Mouse (Mus musculus): ENCODE data around the gene Sez6l2. TPM values are rescaled to one million over a fixed set of nuclear protein-coding genes. Genes with fewer than 3 reads are reported as not detected.
A peak's percentile ranks its signal among the peaks of the same experiment; 100 is the strongest.

Gene Sez6l2
- polyA plus RNA-seq, 2 experiments = 0.19 TPM; not detected in 1

DNA sequence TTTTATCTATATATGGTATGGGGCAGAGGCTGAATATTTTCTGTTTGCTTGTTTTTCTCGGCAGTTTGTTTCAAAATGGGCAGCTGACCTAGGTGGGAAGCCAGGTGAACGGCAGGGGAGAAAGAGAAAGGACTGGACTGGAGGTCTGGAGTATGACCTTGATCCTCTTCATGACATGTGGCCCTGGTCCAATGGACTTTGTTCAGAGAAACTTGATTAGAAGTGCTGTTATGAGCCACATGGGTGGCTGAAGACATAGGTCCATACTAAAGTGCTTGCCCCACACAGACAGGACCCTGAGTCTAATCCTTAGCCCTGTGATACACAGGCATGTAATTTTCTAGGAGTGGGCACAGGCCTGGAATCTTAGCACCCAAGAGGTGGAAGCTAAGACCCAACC lies 28.8 kb upstream of the Sez6l2 start:
- DNase-seq (ENCODE audit: low read depth in 3 of 3, low spot score in 3 of 3) = no peak
- no peak overlapping the region for H3K9ac ChIP-seq (replicated peaks)
- no peak overlapping the region for H3K27ac ChIP-seq
- no peaks in the 10 kb centered on the region for H3K36me3 ChIP-seq (replicated peaks; ENCODE audit: control insufficient read depth, insufficient read depth, low read depth)
- peaks cover 7 to 15% of the 10 kb centered on the region in 2 experiments for H3K4me1 ChIP-seq (replicated peaks; ENCODE audit: control insufficient read depth in 2 of 2, insufficient read depth in 2 of 2, low read length in 1 of 2)
- TF ChIP-seq CTCF (IDR thresholded peaks at IDR 0.05; ENCODE audit: low read depth) = no peak
- TF ChIP-seq EP300 (IDR thresholded peaks at IDR 0.05; ENCODE audit: low read depth) = no peak
- H3K4me3 ChIP-seq (ENCODE audit: insufficient read depth in 1 of 2, low read depth in 2 of 2, low read length in 2 of 2) = no peak overlapping the region
- no peaks in the 10 kb centered on the region for H3K9me3 ChIP-seq (ENCODE audit: control insufficient read depth, low read length)
- WGBS (ENCODE audit: insufficient replicate concordance) = 54% methylated on average over 2 of the region's 2 CpGs
- no peak overlapping the region for H3K4me2 ChIP-seq (ENCODE audit: low read depth)
- no peak for ATAC-seq (ENCODE audit: insufficient read depth)
- no peaks in the 10 kb centered on the region for H3K27me3 ChIP-seq (ENCODE audit: control insufficient read depth, insufficient read depth, low read length)

- Histone ChIP-seq H3K9ac (replicated peaks) (no peak within 1 kb of the TSS), H3K9me3 (ENCODE audit: control insufficient read depth, low read length) (no peaks in the 10 kb centered on the region), H3K4me2 (ENCODE audit: low read depth) (0 out of 2 replicates have a peak within 1 kb of the TSS, but pooled peaks have one; percentile 11), H3K27ac (no peak within 1 kb of the TSS), H3K4me3 (ENCODE audit: insufficient read depth in 1 of 2, low read depth in 2 of 2, low read length in 2 of 2) (no peak within 1 kb of the TSS), H3K36me3 (replicated peaks; ENCODE audit: control insufficient read depth, insufficient read depth, low read depth) (no peaks in the 10 kb centered on the region), H3K27me3 (ENCODE audit: control insufficient read depth, insufficient read depth, low read length) (no peaks in the 10 kb centered on the region), H3K4me1 (replicated peaks; ENCODE audit: control insufficient read depth in 2 of 2, insufficient read depth in 2 of 2, low read length in 1 of 2) (peaks cover 11 to 22% of the 10 kb centered on the region in 2 experiments)
- 61% methylated on average over 5 of the region's 5 CpGs for WGBS (ENCODE audit: insufficient replicate concordance)
- no peak for DNase-seq (ENCODE audit: low read depth in 3 of 3, low spot score in 3 of 3)
- ATAC-seq (ENCODE audit: insufficient read depth) = no peak
- TF ChIP-seq EP300 (IDR thresholded peaks at IDR 0.05; ENCODE audit: low read depth) = no peak
These were observed 27.7 kb upstream of the Sez6l2 start, which contains the start of gene Tmem219 for GRCm38 (mm10) chr7:126922624-126923060. Gene Tmem219, minus strand, starts transcription at chr7:126922917.

GRCm38 (mm10) chr7:126923999-126924398 lies 26.4 kb upstream of the Sez6l2 start:
- Histone ChIP-seq H3K27ac (no peak overlapping the region), H3K27me3 (ENCODE audit: control insufficient read depth, insufficient read depth, low read length) (no peaks in the 10 kb centered on the region), H3K4me3 (ENCODE audit: insufficient read depth in 1 of 2, low read depth in 2 of 2, low read length in 2 of 2) (no peak overlapping the region), H3K4me1 (replicated peaks; ENCODE audit: control insufficient read depth in 2 of 2, insufficient read depth in 2 of 2, low read length in 1 of 2) (peaks cover 16 to 27% of the 10 kb centered on the region in 2 experiments), H3K36me3 (replicated peaks; ENCODE audit: control insufficient read depth, insufficient read depth, low read depth) (no peaks in the 10 kb centered on the region), H3K4me2 (ENCODE audit: low read depth) (no peak overlapping the region), H3K9ac (replicated peaks) (peak overlapping the region; percentile 9), H3K9me3 (ENCODE audit: control insufficient read depth, low read length) (no peaks in the 10 kb centered on the region)
- no peak for DNase-seq (ENCODE audit: low read depth in 3 of 3, low spot score in 3 of 3)
- no peak for ATAC-seq (ENCODE audit: insufficient read depth)
- TF ChIP-seq EP300 (IDR thresholded peaks at IDR 0.05; ENCODE audit: low read depth) (0 out of 2 replicates have a peak, but pooled peaks have one; percentile 24), CTCF (IDR thresholded peaks at IDR 0.05; ENCODE audit: low read depth) (no peak)
- 43% methylated on average over 5 of the region's 5 CpGs for WGBS (ENCODE audit: insufficient replicate concordance)

DNA sequence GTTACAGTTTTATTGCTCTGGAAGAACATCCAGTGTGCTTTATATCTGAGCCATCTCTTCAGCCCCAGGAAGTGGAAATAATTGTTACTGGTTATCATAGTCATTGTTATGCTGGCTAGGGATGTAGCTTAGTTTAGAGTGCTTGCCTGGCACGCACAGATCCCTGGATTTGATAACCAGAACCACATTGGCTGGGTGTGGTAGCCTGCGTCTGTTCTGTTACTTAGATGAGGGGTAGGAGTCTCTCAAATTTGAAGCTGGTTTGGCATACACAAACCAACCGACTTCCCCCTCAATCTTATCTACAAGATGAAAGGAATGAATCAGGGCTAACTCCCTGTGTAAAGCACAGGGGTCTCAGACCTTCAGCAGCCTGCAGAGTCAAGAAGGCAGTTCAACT lies 24.1 kb upstream of the Sez6l2 start:
- Histone ChIP-seq H3K9me3 (ENCODE audit: control insufficient read depth, low read length) (no peaks in the 10 kb centered on the region), H3K4me3 (ENCODE audit: insufficient read depth in 1 of 2, low read depth in 2 of 2, low read length in 2 of 2) (no peak overlapping the region), H3K27ac (no peak overlapping the region), H3K4me1 (replicated peaks; ENCODE audit: control insufficient read depth in 2 of 2, insufficient read depth in 2 of 2, low read length in 1 of 2) (peaks cover 21 to 35% of the 10 kb centered on the region in 2 experiments), H3K36me3 (replicated peaks; ENCODE audit: control insufficient read depth, insufficient read depth, low read depth) (no peaks in the 10 kb centered on the region), H3K4me2 (ENCODE audit: low read depth) (no peak overlapping the region), H3K9ac (replicated peaks) (no peak overlapping the region), H3K27me3 (ENCODE audit: control insufficient read depth, insufficient read depth, low read length) (no peaks in the 10 kb centered on the region)
- TF ChIP-seq EP300 (IDR thresholded peaks at IDR 0.05; ENCODE audit: low read depth) (0 out of 2 replicates have a peak, but pooled peaks have one; percentile 14), CTCF (IDR thresholded peaks at IDR 0.05; ENCODE audit: low read depth) (no peak)
- ATAC-seq (ENCODE audit: insufficient read depth) (no peak; the same call in 1 of the 2 replicates), DNase-seq (ENCODE audit: low read depth in 3 of 3, low spot score in 3 of 3) (no peak)
- 11% methylated on average over 3 of the region's 3 CpGs for WGBS (ENCODE audit: insufficient replicate concordance)

DNA sequence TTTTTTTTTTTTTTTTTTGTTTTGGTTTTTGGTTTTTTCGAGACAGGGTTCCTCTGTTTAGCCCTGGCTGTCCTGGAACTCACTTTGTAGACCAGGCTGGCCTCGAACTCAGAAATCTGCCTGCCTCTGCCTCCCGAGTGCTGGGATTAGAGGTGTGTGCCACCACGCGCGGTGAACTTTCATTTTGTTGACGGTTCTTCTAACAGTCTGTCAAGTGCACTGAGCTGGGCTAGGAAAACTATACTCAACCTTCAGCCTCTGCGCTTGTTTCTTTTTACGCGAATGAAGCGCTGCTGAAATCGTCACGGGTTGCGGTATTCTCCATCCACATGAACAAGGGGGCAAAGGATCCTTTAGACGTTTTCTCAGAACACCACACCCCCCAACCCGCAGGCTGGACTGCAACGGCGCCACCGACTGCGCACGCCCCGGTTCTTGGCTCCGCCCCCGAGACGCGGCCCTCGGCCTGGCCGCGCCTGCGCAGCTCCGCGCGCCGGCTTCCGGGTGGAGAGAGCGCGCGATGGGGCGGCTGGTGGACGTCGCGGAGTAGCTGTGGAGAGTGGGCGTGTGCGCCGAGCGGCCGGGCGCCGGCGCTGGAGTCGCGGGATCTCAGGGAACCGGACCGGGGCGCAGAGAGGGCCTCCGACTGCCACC lies 21.9 kb upstream of the Sez6l2 start, which contains the start of gene Kctd13:
TSS of gene Kctd13 (plus strand) at position 496 of the 654 bp plus-strand sequence.
- TF ChIP-seq EP300 (IDR thresholded peaks at IDR 0.05; ENCODE audit: low read depth) (no peak), CTCF (IDR thresholded peaks at IDR 0.05; ENCODE audit: low read depth) (no peak)
- H3K27me3 ChIP-seq (ENCODE audit: control insufficient read depth, insufficient read depth, low read length) = no peaks in the 10 kb centered on the region
- DNase-seq (ENCODE audit: low read depth in 3 of 3, low spot score in 3 of 3) (peak; percentile 83 to 84 (median 83)), ATAC-seq (ENCODE audit: insufficient read depth) (peak; percentile 95)
- H3K9ac ChIP-seq (replicated peaks) = peak within 1 kb of the TSS; percentile 91
- H3K4me3 ChIP-seq (ENCODE audit: insufficient read depth in 1 of 2, low read depth in 2 of 2, low read length in 2 of 2) = peak within 1 kb of the TSS; percentile 92
- WGBS (ENCODE audit: insufficient replicate concordance) = 1% methylated on average over 56 of the region's 56 CpGs
- H3K4me1 ChIP-seq (replicated peaks; ENCODE audit: control insufficient read depth in 2 of 2, insufficient read depth in 2 of 2, low read length in 1 of 2) = peaks cover 21 to 36% of the 10 kb centered on the region in 2 experiments
- H3K36me3 ChIP-seq (replicated peaks; ENCODE audit: control insufficient read depth, insufficient read depth, low read depth) = peaks cover 1% of the 10 kb centered on the region
- H3K4me2 ChIP-seq (ENCODE audit: low read depth) = peak within 1 kb of the TSS; percentile 100
- no peaks in the 10 kb centered on the region for H3K9me3 ChIP-seq (ENCODE audit: control insufficient read depth, low read length)
- peak within 1 kb of the TSS; percentile 50 for H3K27ac ChIP-seq

Measured in liver, embryonic 14.5 days (tissue).